Mouse (Mus musculus): ENCODE measurements around the gene Eif4h. TPM values are rescaled to one million over a fixed set of nuclear protein-coding genes. Genes with fewer than 3 reads are reported as not detected.
A peak's percentile ranks its signal among the peaks of the same experiment; 100 is the strongest.

The Eif4h gene
- polyA plus RNA-seq, 1 experiment from 2014 or later: 502 TPM

GRCm38 (mm10) chr5:134614802-134615201 lies 24.5 kb downstream of the Eif4h start, which contains the start of gene Lat2:
Gene Lat2 (minus strand): TSS chr5:134615025.
- H3K36me3 ChIP-seq: peaks cover 57% of the 10 kb centered on the region
- WGBS: 88% methylated on average over 7 of the region's 7 CpGs

GRCm38 (mm10) chr5:134614296-134614695 lies 25.0 kb downstream of the Eif4h start:
- peaks cover 12% of the 10 kb centered on the region for H3K4me1 ChIP-seq (replicated peaks)
- no peak for DNase-seq (ENCODE audit: low spot score)
- H3K27ac ChIP-seq: no peak overlapping the region
- H3K27me3 ChIP-seq (ENCODE audit: insufficient read depth, poor library complexity, severe bottlenecking): no peaks in the 10 kb centered on the region
- WGBS: 93% methylated on average over 8 of the region's 8 CpGs
- H3K9me3 ChIP-seq: no peaks in the 10 kb centered on the region
- H3K4me3 ChIP-seq: no peak overlapping the region
- H3K36me3 ChIP-seq: peaks cover 52% of the 10 kb centered on the region

More at GRCm38 (mm10) chr5:134614802-134615201, 24.5 kb downstream of the Eif4h start, which contains the start of gene Lat2:
- no peak within 1 kb of the TSS for H3K27ac ChIP-seq
- no peak for DNase-seq (ENCODE audit: low spot score)
- H3K4me3 ChIP-seq: no peak within 1 kb of the TSS
- H3K9me3 ChIP-seq: no peaks in the 10 kb centered on the region
- no peaks in the 10 kb centered on the region for H3K27me3 ChIP-seq (ENCODE audit: insufficient read depth, poor library complexity, severe bottlenecking)
- peaks cover 12% of the 10 kb centered on the region for H3K4me1 ChIP-seq (replicated peaks)

GRCm38 (mm10) chr5:134613727-134614126 lies 25.6 kb downstream of the Eif4h start:
- no peak overlapping the region for H3K4me3 ChIP-seq
- H3K36me3 ChIP-seq: peaks cover 46% of the 10 kb centered on the region
- H3K27ac ChIP-seq: no peak overlapping the region
- 86% methylated on average over 9 of the region's 9 CpGs for WGBS
- H3K27me3 ChIP-seq (ENCODE audit: insufficient read depth, poor library complexity, severe bottlenecking): no peaks in the 10 kb centered on the region
- H3K9me3 ChIP-seq: no peaks in the 10 kb centered on the region
- no peak for DNase-seq (ENCODE audit: low spot score)
- H3K4me1 ChIP-seq (replicated peaks): peaks cover 12% of the 10 kb centered on the region

GRCm38 (mm10) chr5:134611810-134612521 lies 27.3 kb downstream of the Eif4h start:
- Histone ChIP-seq H3K4me1 (replicated peaks) (peaks cover 12% of the 10 kb centered on the region), H3K4me3 (no peak overlapping the region), H3K27ac (peak overlapping the region; percentile 40; the same call in 1 of the 2 replicates), H3K27me3 (ENCODE audit: insufficient read depth, poor library complexity, severe bottlenecking) (no peaks in the 10 kb centered on the region), H3K36me3 (peaks cover 29% of the 10 kb centered on the region), H3K9me3 (no peaks in the 10 kb centered on the region)
- WGBS: 66% methylated on average over 8 of the region's 8 CpGs
- peak; percentile 13 for DNase-seq (ENCODE audit: low spot score)

GRCm38 (mm10) chr5:134609916-134610643 lies 29.2 kb downstream of the Eif4h start:
- DNase-seq (ENCODE audit: low spot score): no peak
- peaks cover 12% of the 10 kb centered on the region for H3K4me1 ChIP-seq (replicated peaks)
- WGBS: 84% methylated on average over 12 of the region's 12 CpGs
- H3K36me3 ChIP-seq: peaks cover 11% of the 10 kb centered on the region
- H3K4me3 ChIP-seq: no peak overlapping the region
- H3K27me3 ChIP-seq (ENCODE audit: insufficient read depth, poor library complexity, severe bottlenecking): no peaks in the 10 kb centered on the region
- no peaks in the 10 kb centered on the region for H3K9me3 ChIP-seq
- H3K27ac ChIP-seq: no peak overlapping the region

GRCm38 (mm10) chr5:134607121-134607520 lies 32.2 kb downstream of the Eif4h start:
- 79% methylated on average over 5 of the region's 5 CpGs for WGBS
- Histone ChIP-seq H3K4me1 (replicated peaks) (peaks cover 8% of the 10 kb centered on the region), H3K9me3 (no peaks in the 10 kb centered on the region)

GRCm38 (mm10) chr5:134606314-134606713 lies 33.0 kb downstream of the Eif4h start:
- Histone ChIP-seq H3K36me3 (peaks cover 14% of the 10 kb centered on the region), H3K27ac (no peak overlapping the region), H3K27me3 (ENCODE audit: insufficient read depth, poor library complexity, severe bottlenecking) (no peaks in the 10 kb centered on the region), H3K4me3 (no peak overlapping the region), H3K9me3 (no peaks in the 10 kb centered on the region), H3K4me1 (replicated peaks) (no peaks in the 10 kb centered on the region)
- no peak for DNase-seq (ENCODE audit: low spot score)

More at GRCm38 (mm10) chr5:134607121-134607520, 32.2 kb downstream of the Eif4h start:
- peaks cover 13% of the 10 kb centered on the region for H3K36me3 ChIP-seq
- H3K27ac ChIP-seq: no peak overlapping the region; the same call in 1 of the 2 replicates
- H3K27me3 ChIP-seq (ENCODE audit: insufficient read depth, poor library complexity, severe bottlenecking): no peaks in the 10 kb centered on the region
- no peak for DNase-seq (ENCODE audit: low spot score)
- no peak overlapping the region for H3K4me3 ChIP-seq

GRCm38 (mm10) chr5:134604376-134604775 lies 34.9 kb downstream of the Eif4h start:
- Histone ChIP-seq H3K4me3 (no peak overlapping the region), H3K27ac (no peak overlapping the region), H3K4me1 (replicated peaks) (no peaks in the 10 kb centered on the region), H3K36me3 (peaks cover 28% of the 10 kb centered on the region), H3K27me3 (ENCODE audit: insufficient read depth, poor library complexity, severe bottlenecking) (no peaks in the 10 kb centered on the region), H3K9me3 (no peaks in the 10 kb centered on the region)
- WGBS: 89% methylated on average over 11 of the region's 11 CpGs
- no peak for DNase-seq (ENCODE audit: low spot score)

GRCm38 (mm10) chr5:134597711-134598110 lies 41.6 kb downstream of the Eif4h start:
- peaks cover 86% of the 10 kb centered on the region for H3K36me3 ChIP-seq
- no peaks in the 10 kb centered on the region for H3K27me3 ChIP-seq (ENCODE audit: insufficient read depth, poor library complexity, severe bottlenecking)
- no peak for DNase-seq (ENCODE audit: low spot score)
- WGBS: 92% methylated on average over 10 of the region's 10 CpGs
- no peaks in the 10 kb centered on the region for H3K9me3 ChIP-seq
- no peaks in the 10 kb centered on the region for H3K4me1 ChIP-seq (replicated peaks)
- H3K4me3 ChIP-seq: no peak overlapping the region
- no peak overlapping the region for H3K27ac ChIP-seq

GRCm38 (mm10) chr5:134593093-134593492 lies 46.2 kb downstream of the Eif4h start:
- peaks cover 99% of the 10 kb centered on the region for H3K36me3 ChIP-seq
- no peak for DNase-seq (ENCODE audit: low spot score)
- no peak overlapping the region for H3K27ac ChIP-seq
- H3K4me1 ChIP-seq (replicated peaks): no peaks in the 10 kb centered on the region
- no peaks in the 10 kb centered on the region for H3K27me3 ChIP-seq (ENCODE audit: insufficient read depth, poor library complexity, severe bottlenecking)
- no peak overlapping the region for H3K4me3 ChIP-seq
- 93% methylated on average over 9 of the region's 9 CpGs for WGBS
- no peaks in the 10 kb centered on the region for H3K9me3 ChIP-seq

GRCm38 (mm10) chr5:134592026-134592581 lies 47.2 kb downstream of the Eif4h start:
- WGBS: 95% methylated on average over 11 of the region's 11 CpGs
- Histone ChIP-seq H3K4me1 (replicated peaks) (no peaks in the 10 kb centered on the region), H3K4me3 (no peak overlapping the region), H3K27ac (no peak overlapping the region), H3K9me3 (no peaks in the 10 kb centered on the region), H3K27me3 (ENCODE audit: insufficient read depth, poor library complexity, severe bottlenecking) (no peaks in the 10 kb centered on the region), H3K36me3 (peaks cover 99% of the 10 kb centered on the region)
- no peak for DNase-seq (ENCODE audit: low spot score)

- no peak overlapping the region for H3K27ac ChIP-seq
- no peak overlapping the region for H3K4me3 ChIP-seq
- WGBS: 93% methylated on average over 3 of the region's 3 CpGs
- H3K9me3 ChIP-seq: no peaks in the 10 kb centered on the region
- H3K4me1 ChIP-seq (replicated peaks): no peaks in the 10 kb centered on the region
- H3K36me3 ChIP-seq: peaks cover 88% of the 10 kb centered on the region
- no peaks in the 10 kb centered on the region for H3K27me3 ChIP-seq (ENCODE audit: insufficient read depth, poor library complexity, severe bottlenecking)
- DNase-seq (ENCODE audit: low spot score): no peak
Observed at GRCm38 (mm10) chr5:134589900-134590299, 49.4 kb downstream of the Eif4h start.

- no peak for DNase-seq (ENCODE audit: low spot score)
- 92% methylated on average over 5 of the region's 5 CpGs for WGBS
- Histone ChIP-seq H3K4me1 (replicated peaks) (peaks cover 13% of the 10 kb centered on the region), H3K27ac (no peak overlapping the region), H3K4me3 (no peak overlapping the region), H3K27me3 (ENCODE audit: insufficient read depth, poor library complexity, severe bottlenecking) (no peaks in the 10 kb centered on the region), H3K9me3 (no peaks in the 10 kb centered on the region), H3K36me3 (peaks cover 37% of the 10 kb centered on the region)
Observed at GRCm38 (mm10) chr5:134584798-134585197, 54.5 kb downstream of the Eif4h start.
